Mouse (Mus musculus): ENCODE results near the gene Sept9.

DNA sequence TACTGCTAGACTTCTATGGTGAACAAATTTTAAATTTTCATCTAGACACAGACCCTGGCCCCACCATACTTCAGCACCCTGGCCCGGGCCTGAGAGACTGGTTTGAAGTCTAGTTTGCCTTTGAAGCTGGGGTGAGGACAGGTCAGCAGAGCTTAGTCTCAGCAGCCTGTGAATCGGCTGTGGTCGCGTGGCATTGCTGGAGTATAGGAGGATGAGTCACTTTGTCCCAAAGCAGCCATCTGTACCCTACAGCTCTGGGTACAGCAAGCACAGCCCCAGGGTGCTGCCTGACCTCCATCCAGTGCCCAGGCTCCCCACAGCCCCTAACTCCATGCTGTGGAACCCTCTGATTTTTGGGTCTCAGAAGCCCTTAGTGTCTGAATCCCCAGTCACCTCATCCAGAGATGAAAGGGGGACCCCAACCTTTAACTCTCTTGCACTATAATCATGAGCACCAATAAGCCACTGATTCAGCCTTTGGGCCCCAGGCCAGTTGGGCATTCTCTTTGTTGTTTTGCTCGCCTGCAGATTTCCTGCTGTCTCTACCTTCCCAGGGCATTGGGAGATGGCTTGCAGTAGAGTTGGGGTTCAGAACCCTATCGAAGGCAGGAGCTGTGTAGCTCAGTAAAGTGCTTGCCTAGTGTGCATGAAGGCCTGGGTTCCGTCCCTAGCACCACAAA, 106.2 kb downstream of the Sept9 start:
- TF ChIP-seq CTCF (IDR thresholded peaks at IDR 0.05; ENCODE audit: control insufficient read depth, insufficient read depth, insufficient replicate concordance, low read depth, low read length) (no peak), POLR2A (IDR thresholded peaks at IDR 0.05; ENCODE audit: control insufficient read depth, low read depth, low read length) (no peak)
